Mouse (Mus musculus) stomach, postnatal 0 days (tissue): ENCODE data around the gene Limd1. TPM values are rescaled to one million over a fixed set of nuclear protein-coding genes. Genes with fewer than 3 reads are reported as not detected.

Experiments
- ATAC-seq: fragments of 200-750 bp; cut with Nextera tagmentation; 2 replicates; pipeline ENCODE4 v1.8.0; 2017; ENCODE audit not compliant: low FRiP score, low TSS enrichment
- DNase-seq: peaks from one replicate; pipeline ENCODE4 v3.0.0-alpha.2; 2016; ENCODE audit warnings: low spot score
- H3K27ac ChIP-seq: fragments of 300-500 bp; sonication (generic); replicated peaks from 2 replicates; pipeline ENCODE4 v1.5.1; 2014; ENCODE audit warnings: mild to moderate bottlenecking, control low read depth
- H3K27me3 ChIP-seq: fragments of 300-500 bp; sonication (generic); 2 replicates; pipeline ENCODE4 v1.6.1; 2014; ENCODE audit warnings: low read length; ENCODE audit not compliant: control insufficient read depth, insufficient read depth
- H3K36me3 ChIP-seq: fragments of 300-500 bp; sonication (generic); 2 replicates; pipeline ENCODE4 v1.6.1; 2014; ENCODE audit warnings: low read length, mixed read lengths; ENCODE audit not compliant: control insufficient read depth, insufficient read depth
- H3K4me1 ChIP-seq: fragments of 300-500 bp; sonication (generic); replicated peaks from 2 replicates; pipeline ENCODE4 v1.6.1; 2014; ENCODE audit warnings: antibody characterized with exemption; ENCODE audit not compliant: control insufficient read depth, insufficient read depth
- H3K4me2 ChIP-seq: fragments of 300-500 bp; sonication (generic); replicated peaks from 2 replicates; pipeline ENCODE4 v1.6.1; 2014; ENCODE audit warnings: low read depth, mild to moderate bottlenecking, control low read depth, moderate library complexity
- H3K4me3 ChIP-seq: fragments of 300-500 bp; sonication (generic); 2 replicates; pipeline ENCODE4 v1.5.1; 2014; ENCODE audit warnings: low read depth, low read length, control low read depth
- H3K9ac ChIP-seq: fragments of 300-500 bp; sonication (generic); 2 replicates; pipeline ENCODE4 v1.6.1; 2014; ENCODE audit warnings: mild to moderate bottlenecking, low read length, control low read depth, mixed read lengths
- H3K9me3 ChIP-seq: fragments of 300-500 bp; sonication (generic); 2 replicates; pipeline ENCODE4 v1.6.1; 2016; ENCODE audit warnings: low read length; ENCODE audit not compliant: control insufficient read depth
- CTCF ChIP-seq: IDR thresholded peaks from 2 replicates; pipeline ENCODE4 v1.5.1; 2016; ENCODE audit warnings: antibody characterized with exemption, low read depth, mild to moderate bottlenecking, moderate library complexity
- EP300 ChIP-seq: optimal IDR thresholded peaks from 2 replicates; pipeline ENCODE3; 2016; ENCODE audit warnings: antibody characterized with exemption
- WGBS: fragments of 180-500 bp; shearing (Covaris S2); extraction: QIAGEN DNeasy Blood & Tissue Kit; methylation state at CpG from one replicate; pipeline ENCODE4 v1.1.7; 2014; 5-methylcytosine and 5-hydroxymethylcytosine counted together
- polyA plus RNA-seq: library from polyadenylated mRNA; unstranded; fragments of >200 nt; fragmentation: Nextera tagmentation; extraction: Ambion mirVana; gene quantifications from 2 replicates; pipeline ENCODE4 v1.2.1, GENCODE M21; 2015

Limd1 gene
- polyA plus RNA-seq, 1 experiment from 2014 or later: 22.2 TPM

GRCm38 (mm10) chr9:123539823-123540222, 61.3 kb downstream of the Limd1 start:
- H3K27ac ChIP-seq: no peak overlapping the region
- 56% methylated on average over 2 of the region's 2 CpGs for WGBS
- ATAC-seq: no peak

GRCm38 (mm10) chr9:123554599-123554998, 76.1 kb downstream of the Limd1 start:
- Histone ChIP-seq H3K9me3 (no peaks in the 10 kb centered on the region), H3K27me3 (no peaks in the 10 kb centered on the region), H3K4me2 (no peak overlapping the region), H3K4me1 (no peaks in the 10 kb centered on the region), H3K36me3 (peaks cover 16% of the 10 kb centered on the region), H3K9ac (no peak overlapping the region), H3K27ac (no peak overlapping the region), H3K4me3 (no peak overlapping the region)
- TF ChIP-seq EP300 (no peak), CTCF (no peak)
- WGBS: 70% methylated on average over 3 of the region's 3 CpGs
- ATAC-seq (no peak), DNase-seq (no peak)

More at GRCm38 (mm10) chr9:123539823-123540222, 61.3 kb downstream of the Limd1 start:
- Histone ChIP-seq H3K4me2 (no peak overlapping the region), H3K4me3 (no peak overlapping the region), H3K4me1 (no peaks in the 10 kb centered on the region), H3K9me3 (no peaks in the 10 kb centered on the region), H3K36me3 (no peaks in the 10 kb centered on the region), H3K9ac (no peak overlapping the region), H3K27me3 (no peaks in the 10 kb centered on the region)
- TF ChIP-seq EP300: no peak
- TF ChIP-seq CTCF: no peak
- DNase-seq: no peak

Other genes starting within 250 kb of the Limd1 start
- 15.1 and 16.8 TPM in 2 replicates for gene Tmem158, start 217.9 kb upstream of the Limd1 start, polyA plus RNA-seq
- gene Lars2, start 111.8 kb upstream of the Limd1 start, polyA plus RNA-seq: 1,098 and 1,252 TPM in 2 replicates
- gene Sacm1l, start 51.1 kb downstream of the Limd1 start, polyA plus RNA-seq: 33.6 TPM in 2 replicates
- gene Slc6a20b, start 153.9 kb downstream of the Limd1 start, polyA plus RNA-seq: 0.06 TPM in 2 replicates
- 0.16 and 0.27 TPM in 2 replicates for gene Ccr9, start 199.7 kb downstream of the Limd1 start, polyA plus RNA-seq
- gene Slc6a20a, start 200.2 kb downstream of the Limd1 start, polyA plus RNA-seq: 1.9 and 3.1 TPM in 2 replicates
- 30.6 and 34.5 TPM in 2 replicates for gene Lztfl1, start 239.0 kb downstream of the Limd1 start, polyA plus RNA-seq